Mouse (Mus musculus) hindbrain, embryonic 14.5 days (tissue): ENCODE data around the gene Slc25a10. TPM values are rescaled to one million over a fixed set of nuclear protein-coding genes. Genes with fewer than 3 reads are reported as not detected.

Source experiments
- ATAC-seq: fragments of 200-750 bp; cut with Nextera tagmentation; 2 replicates; pipeline ENCODE4 v1.8.0; 2017; ENCODE audit warnings: moderate number of reproducible peaks, mild to moderate bottlenecking, moderate TSS enrichment, moderate library complexity; ENCODE audit not compliant: low FRiP score
- DNase-seq: peaks from one replicate; pipeline ENCODE4 v3.0.0-alpha.2; 2015; ENCODE audit warnings: low spot score
- H3K27ac ChIP-seq: fragments of 300-500 bp; sonication (generic); 2 replicates; pipeline ENCODE4 v1.5.1; 2014; ENCODE audit warnings: mild to moderate bottlenecking, moderate library complexity
- H3K27me3 ChIP-seq: fragments of 300-500 bp; sonication (generic); 2 replicates; pipeline ENCODE4 v1.6.1; 2014; ENCODE audit warnings: mild to moderate bottlenecking, low read length, mixed read lengths; ENCODE audit not compliant: control insufficient read depth, insufficient read depth
- H3K36me3 ChIP-seq: fragments of 300-500 bp; sonication (generic); replicated peaks from 2 replicates; pipeline ENCODE4 v1.6.1; 2014; ENCODE audit not compliant: control insufficient read depth, insufficient read depth
- H3K4me1 ChIP-seq: fragments of 300-500 bp; sonication (generic); replicated peaks from 2 replicates; pipeline ENCODE4 v1.6.1; 2014; ENCODE audit warnings: antibody characterized with exemption, low read length, mixed read lengths; ENCODE audit not compliant: control insufficient read depth, insufficient read depth
- H3K4me2 ChIP-seq: fragments of 300-500 bp; sonication (generic); replicated peaks from 2 replicates; pipeline ENCODE4 v1.6.1; 2014; ENCODE audit warnings: mild to moderate bottlenecking, moderate library complexity
- H3K4me3 ChIP-seq: fragments of 300-500 bp; sonication (generic); replicated peaks from 2 replicates; pipeline ENCODE4 v1.5.1; 2014; ENCODE audit warnings: mild to moderate bottlenecking, low read length
- H3K9ac ChIP-seq: fragments of 300-500 bp; sonication (generic); 2 replicates; pipeline ENCODE4 v1.6.1; 2014
- H3K9me3 ChIP-seq: fragments of 300-500 bp; sonication (generic); 2 replicates; pipeline ENCODE4 v1.6.1; 2016; ENCODE audit warnings: low read length; ENCODE audit not compliant: control insufficient read depth
- WGBS: fragments of 180-500 bp; shearing (Covaris S2); extraction: QIAGEN DNeasy Blood & Tissue Kit; methylation state at CpG from one replicate; pipeline ENCODE4 v1.1.7; 2014; 5-methylcytosine and 5-hydroxymethylcytosine counted together
- polyA plus RNA-seq: library from polyadenylated mRNA; unstranded; fragments of >200 nt; fragmentation: Nextera tagmentation; extraction: Ambion mirVana; gene quantifications from 2 replicates; pipeline ENCODE4 v1.2.1, GENCODE M21; 2014

Slc25a10 gene
- polyA plus RNA-seq, result 28.5 and 29.8 TPM in 2 replicates

DNA sequence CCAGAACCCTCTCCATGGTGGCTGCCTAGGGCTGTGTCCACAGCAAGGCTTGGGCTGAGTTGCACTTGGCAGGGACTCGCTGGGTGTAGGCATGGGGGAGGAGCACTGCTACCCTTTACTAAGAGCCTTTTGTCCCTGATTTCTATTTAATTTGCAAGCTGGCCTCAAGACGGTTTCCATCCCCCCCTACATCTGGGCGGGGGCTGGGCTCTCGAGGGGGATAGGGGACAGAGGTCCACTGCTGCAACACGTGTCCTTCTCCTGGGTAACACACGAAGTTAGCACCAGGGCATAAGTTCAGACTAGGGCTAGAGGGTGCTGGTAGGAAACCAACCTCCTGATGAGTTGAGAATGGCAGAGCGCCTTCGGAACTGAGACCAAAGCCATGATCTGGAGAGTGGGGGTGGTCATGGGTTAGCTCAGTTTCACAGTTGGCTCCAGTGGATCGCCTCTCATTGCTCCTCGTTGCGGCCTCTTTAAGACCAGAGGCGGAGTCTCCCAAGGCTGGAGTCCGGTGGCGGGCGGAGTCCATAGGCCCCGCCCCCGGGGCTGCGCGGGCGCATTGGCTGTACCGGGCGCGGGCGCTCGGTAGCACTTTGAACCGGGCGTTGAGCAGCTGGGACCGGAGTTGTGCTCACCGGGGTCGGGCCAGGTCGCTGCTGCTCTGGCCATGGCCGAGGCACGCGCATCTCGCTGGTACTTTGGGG is at the start of gene Slc25a10:
Gene Slc25a10 (plus strand): TSS at position 524 of the 707 bp plus-strand sequence.
- H3K4me3 ChIP-seq, result peak within 1 kb of the TSS; percentile 77
- H3K36me3 ChIP-seq, result peaks cover 59% of the 10 kb centered on the region
- ATAC-seq, result peak; percentile 86
- peak within 1 kb of the TSS; percentile 72 for H3K27ac ChIP-seq
- DNase-seq, result peak; percentile 89
- no peaks in the 10 kb centered on the region for H3K9me3 ChIP-seq
- WGBS, result under 1% methylated on average over 35 of the region's 35 CpGs
- no peaks in the 10 kb centered on the region for H3K27me3 ChIP-seq
- H3K9ac ChIP-seq, result peak within 1 kb of the TSS; percentile 75
- peak within 1 kb of the TSS; percentile 86 for H3K4me2 ChIP-seq
- peaks cover 28% of the 10 kb centered on the region for H3K4me1 ChIP-seq

DNA sequence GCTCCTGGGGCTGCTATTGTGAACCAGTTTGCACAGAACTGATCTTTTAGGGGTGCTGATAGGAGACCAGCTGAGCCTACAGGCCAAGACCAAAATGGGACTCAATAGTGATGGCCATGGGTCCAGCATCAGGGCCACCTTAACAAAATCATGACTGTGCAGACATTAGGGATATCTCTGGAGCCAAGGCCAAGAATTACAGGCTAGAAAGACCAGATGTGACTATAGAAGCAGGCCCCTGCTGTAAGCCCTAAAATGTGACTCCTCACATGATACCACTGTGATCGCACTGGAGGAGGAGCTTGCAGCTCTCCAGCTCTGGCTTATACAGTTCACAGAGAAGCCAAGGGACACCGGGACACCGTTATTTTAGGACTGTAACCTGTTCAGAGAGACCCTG is 49.3 kb upstream of the Slc25a10 start, which contains the start of gene Tspan10:
Gene Tspan10 (plus strand): TSS at position 301 of the 400 bp plus-strand sequence.
- DNase-seq, result no peak

DNA sequence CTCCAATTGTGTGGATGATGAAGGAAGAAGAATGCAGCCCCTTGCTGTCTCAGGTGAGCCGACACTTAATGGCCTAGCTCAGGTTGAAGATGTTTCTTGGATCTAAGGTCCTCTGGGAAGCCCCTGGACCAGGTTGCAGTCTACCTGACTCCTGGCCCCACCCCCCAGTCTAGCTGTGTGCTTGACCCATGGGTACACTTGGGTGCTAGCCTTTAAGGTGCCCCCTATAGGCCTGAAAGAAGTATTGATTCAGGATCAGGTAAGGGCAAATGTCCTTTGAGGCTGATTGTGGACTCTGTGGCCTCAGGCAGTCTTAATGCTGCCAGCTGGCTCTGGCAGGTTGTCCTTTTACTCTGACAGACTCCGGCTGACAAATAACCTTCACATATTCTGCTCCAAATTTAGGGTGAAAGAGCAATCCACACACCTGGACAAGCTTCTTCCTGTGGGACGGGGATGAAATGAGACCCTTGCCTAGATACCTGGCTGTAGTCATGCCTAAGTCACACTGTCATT is 48.8 kb upstream of the Slc25a10 start:
- DNase-seq, result no peak
- ATAC-seq, result no peak
- Histone ChIP-seq H3K4me3 (no peak overlapping the region), H3K36me3 (no peaks in the 10 kb centered on the region), H3K27ac (no peak overlapping the region), H3K9me3 (no peaks in the 10 kb centered on the region), H3K27me3 (no peaks in the 10 kb centered on the region), H3K9ac (no peak overlapping the region), H3K4me2 (no peak overlapping the region), H3K4me1 (no peaks in the 10 kb centered on the region)
- WGBS, result 88% methylated on average over 3 of the region's 3 CpGs

More for the DNA sequence above, 49.3 kb upstream of the Slc25a10 start, which contains the start of gene Tspan10:
- Histone ChIP-seq H3K27me3 (no peaks in the 10 kb centered on the region), H3K9ac (no peak within 1 kb of the TSS), H3K4me3 (no peak within 1 kb of the TSS), H3K4me2 (no peak within 1 kb of the TSS), H3K27ac (no peak within 1 kb of the TSS), H3K9me3 (no peaks in the 10 kb centered on the region), H3K36me3 (no peaks in the 10 kb centered on the region), H3K4me1 (no peaks in the 10 kb centered on the region)
- ATAC-seq, result no peak
- 82% methylated on average over 3 of the region's 3 CpGs for WGBS

DNA sequence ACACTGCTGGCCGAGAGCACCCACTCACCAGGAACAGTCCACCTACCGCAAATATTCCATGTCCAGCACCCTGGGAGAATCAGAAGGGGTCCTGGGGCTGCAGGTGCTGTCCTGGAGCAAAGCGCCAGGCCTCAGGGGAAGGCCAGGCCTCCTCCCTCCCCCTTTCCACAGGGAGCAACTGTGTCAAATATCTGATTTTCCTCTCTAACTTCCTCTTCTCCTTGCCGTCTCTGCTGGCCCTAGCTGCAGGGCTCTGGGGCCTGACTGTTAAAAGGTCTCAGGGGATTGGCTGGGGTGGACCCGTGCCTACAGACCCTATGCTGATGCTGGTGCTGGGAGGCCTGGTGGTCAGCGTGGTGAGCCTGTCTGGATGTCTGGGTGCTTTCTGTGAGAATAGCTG is 47.5 kb upstream of the Slc25a10 start:
- Histone ChIP-seq H3K27ac (no peak overlapping the region), H3K4me2 (no peak overlapping the region), H3K9me3 (no peaks in the 10 kb centered on the region), H3K4me3 (no peak overlapping the region), H3K27me3 (no peaks in the 10 kb centered on the region), H3K4me1 (no peaks in the 10 kb centered on the region), H3K9ac (no peak overlapping the region), H3K36me3 (no peaks in the 10 kb centered on the region)
- ATAC-seq, result no peak
- no peak for DNase-seq
- 84% methylated on average over 6 of the region's 6 CpGs for WGBS

DNA sequence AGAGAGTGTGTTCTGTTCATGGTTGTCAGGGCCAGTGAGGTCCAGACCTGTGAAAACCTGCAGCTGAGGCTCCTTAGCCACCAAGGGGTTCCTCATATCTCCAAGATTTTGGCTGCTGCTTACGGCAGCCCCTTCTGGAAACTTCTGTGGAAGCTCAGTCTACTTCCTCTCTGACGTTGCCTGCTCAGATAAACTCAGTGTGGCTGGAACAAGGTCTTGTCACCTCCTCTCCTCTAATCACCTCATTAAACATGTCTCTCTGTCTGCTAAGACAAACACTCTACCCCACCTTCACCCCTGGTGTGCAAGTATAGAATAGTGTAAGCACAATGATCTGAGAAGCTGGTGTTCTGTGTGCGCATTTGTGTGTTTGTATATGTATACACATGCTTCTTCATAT is 46.2 kb upstream of the Slc25a10 start:
- H3K4me3 ChIP-seq, result no peak overlapping the region
- DNase-seq (no peak), ATAC-seq (no peak)
- H3K4me2 ChIP-seq, result no peak overlapping the region
- no peak overlapping the region for H3K27ac ChIP-seq
- no peaks in the 10 kb centered on the region for H3K9me3 ChIP-seq
- H3K27me3 ChIP-seq, result no peaks in the 10 kb centered on the region
- no peaks in the 10 kb centered on the region for H3K36me3 ChIP-seq
- H3K9ac ChIP-seq, result no peak overlapping the region
- WGBS, result 88% methylated on average over 3 of the region's 3 CpGs
- H3K4me1 ChIP-seq, result no peaks in the 10 kb centered on the region

DNA sequence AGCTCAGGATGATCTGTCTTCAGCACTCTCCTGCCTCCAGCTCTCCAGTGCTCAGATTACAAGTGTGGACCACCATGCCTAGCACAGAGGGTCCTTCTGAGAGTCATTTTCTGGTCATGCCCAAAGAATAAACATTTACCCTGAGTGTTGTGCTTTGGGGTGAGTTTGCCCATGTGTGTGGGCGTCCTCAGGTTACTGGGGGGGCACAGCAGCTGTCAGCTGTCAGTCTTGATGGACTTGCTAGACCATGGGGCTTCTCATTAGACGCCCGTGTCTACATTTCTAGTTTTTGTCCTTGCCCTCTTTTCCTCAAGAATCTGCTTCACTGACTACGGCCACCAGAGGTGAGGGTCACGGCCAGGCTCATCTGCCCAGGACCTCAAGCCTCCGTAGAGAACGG is 44.5 kb upstream of the Slc25a10 start:
- no peaks in the 10 kb centered on the region for H3K27me3 ChIP-seq
- DNase-seq, result no peak
- no peak overlapping the region for H3K4me2 ChIP-seq
- no peak overlapping the region for H3K9ac ChIP-seq
- no peaks in the 10 kb centered on the region for H3K9me3 ChIP-seq
- WGBS, result 83% methylated on average over 7 of the region's 7 CpGs
- no peak overlapping the region for H3K4me3 ChIP-seq
- no peak for ATAC-seq
- no peaks in the 10 kb centered on the region for H3K36me3 ChIP-seq
- H3K4me1 ChIP-seq, result no peaks in the 10 kb centered on the region
- H3K27ac ChIP-seq, result no peak overlapping the region

DNA sequence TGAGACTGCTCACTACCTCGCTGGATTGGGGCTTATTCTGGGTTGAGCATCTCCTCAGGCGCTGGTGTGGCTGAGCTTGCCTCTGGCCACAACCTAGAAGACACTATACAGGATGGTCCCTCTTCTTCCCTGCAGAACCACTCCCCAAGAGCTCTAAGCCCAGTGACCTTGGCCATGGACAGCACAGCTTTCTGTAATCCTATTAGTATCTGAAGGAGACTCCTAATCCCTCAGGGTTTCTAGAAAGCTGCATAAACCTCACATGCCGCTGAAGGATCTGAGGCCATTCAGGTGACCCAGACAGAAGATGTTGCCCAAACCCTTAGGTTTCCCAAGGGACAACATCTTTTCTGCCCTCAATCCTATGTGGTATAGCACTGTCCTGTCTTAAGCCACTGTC is 39.4 kb upstream of the Slc25a10 start:
- ATAC-seq, result no peak
- 70% methylated on average over 3 of the region's 3 CpGs for WGBS

DNA sequence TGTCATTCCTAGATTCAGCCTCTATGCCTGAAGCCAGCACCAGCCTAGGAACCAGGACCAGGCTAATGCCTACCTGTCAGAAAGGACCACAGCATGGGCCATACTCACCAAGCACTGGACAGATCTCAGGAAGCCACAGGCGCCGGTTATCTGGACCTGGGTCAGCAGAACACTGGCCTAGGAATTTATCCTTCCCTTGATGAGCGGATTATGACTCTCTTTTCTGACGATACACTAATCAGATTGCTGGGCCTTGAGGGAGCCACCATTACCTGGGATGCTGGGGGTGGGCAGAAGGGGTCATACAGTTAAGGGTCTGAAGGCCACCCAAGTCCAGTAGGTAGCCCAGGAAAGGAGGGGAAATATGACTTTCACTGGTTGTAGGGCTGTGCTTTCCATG is 38.3 kb upstream of the Slc25a10 start, which contains the start of gene Pde6g:
Gene Pde6g (minus strand): TSS at position 195 of the 400 bp plus-strand sequence.
- Histone ChIP-seq H3K27ac (no peak within 1 kb of the TSS), H3K9me3 (no peaks in the 10 kb centered on the region), H3K9ac (no peak within 1 kb of the TSS), H3K4me2 (no peak within 1 kb of the TSS), H3K27me3 (no peaks in the 10 kb centered on the region), H3K4me3 (no peak within 1 kb of the TSS), H3K4me1 (no peaks in the 10 kb centered on the region), H3K36me3 (no peaks in the 10 kb centered on the region)
- no peak for ATAC-seq
- DNase-seq, result no peak
- 86% methylated on average over 4 of the region's 4 CpGs for WGBS

More for the DNA sequence above, 39.4 kb upstream of the Slc25a10 start:
- H3K9ac ChIP-seq, result no peak overlapping the region
- H3K4me3 ChIP-seq, result no peak overlapping the region
- H3K4me2 ChIP-seq, result no peak overlapping the region
- no peaks in the 10 kb centered on the region for H3K9me3 ChIP-seq
- no peak for DNase-seq
- no peak overlapping the region for H3K27ac ChIP-seq
- H3K36me3 ChIP-seq, result no peaks in the 10 kb centered on the region
- H3K4me1 ChIP-seq, result no peaks in the 10 kb centered on the region
- H3K27me3 ChIP-seq, result no peaks in the 10 kb centered on the region

DNA sequence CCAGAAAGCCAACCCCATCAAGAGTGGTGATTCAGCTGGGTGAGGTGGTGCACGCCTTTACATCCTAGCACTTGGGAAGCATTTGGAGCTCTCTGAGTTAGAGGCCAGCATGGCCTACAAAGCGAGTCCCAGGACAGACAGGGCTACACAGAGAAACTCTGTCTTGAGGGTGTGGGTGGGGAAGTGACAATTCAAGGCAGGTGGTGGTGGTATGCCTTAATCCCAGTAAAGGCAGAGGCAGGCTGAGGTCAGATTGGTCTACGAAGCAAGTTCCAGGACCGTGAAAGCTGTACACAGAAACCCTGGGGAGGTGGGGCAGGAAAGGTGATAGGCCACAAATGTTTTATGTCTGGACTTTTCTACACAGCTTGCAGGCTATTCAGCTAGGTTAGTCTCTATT is 36.7 kb upstream of the Slc25a10 start:
- ATAC-seq, result no peak
- Histone ChIP-seq H3K27ac (no peak overlapping the region), H3K27me3 (no peaks in the 10 kb centered on the region), H3K4me1 (peaks cover 7% of the 10 kb centered on the region), H3K9me3 (no peaks in the 10 kb centered on the region), H3K36me3 (peaks cover 6% of the 10 kb centered on the region; the same call in 1 of the 2 replicates), H3K4me3 (no peak overlapping the region), H3K4me2 (no peak overlapping the region), H3K9ac (no peak overlapping the region)
- no peak for DNase-seq
- WGBS, result 95% methylated on average over 4 of the region's 4 CpGs
